In genomic region chr14:21855961-21856360, GRCm38 (mm10) we compare ENCODE assay signal across 23 mouse cellular contexts. TPM values are rescaled to one million over a fixed set of nuclear protein-coding genes. Genes with fewer than 3 reads are reported as not detected.
DNase-seq lines count a peak whose midpoint lies in the region; ATAC-seq lines count a peak whose summit lies in the region.
"Had no signal": no experiment of that assay in that cellular context is flagged by ENCODE, and none has a peak within 500 bp of the region (broad histone marks: within the 10 kb centered on the region; RNA-seq: fewer than 3 reads in every experiment).

No protein-coding gene starts in this region.

- no peak overlapping the region for H3K4me3 ChIP-seq in heart, embryonic 10.5 days
- no peak overlapping the region for H3K4me3 ChIP-seq in heart, embryonic 12.5 days
- H3K4me3 ChIP-seq in kidney, embryonic 14.5 days (ENCODE audit: low read length) = no peak overlapping the region
- H3K4me3 ChIP-seq in midbrain, embryonic 11.5 days (ENCODE audit: low read depth, low read length) = no peak overlapping the region
- no peak overlapping the region for H3K4me3 ChIP-seq in midbrain, embryonic 16.5 days (ENCODE audit: low read depth, low read length)
- no peak overlapping the region for H3K4me3 ChIP-seq in limb, embryonic 10.5 days
- H3K4me3 ChIP-seq: heart, embryonic 15.5 days; hindbrain, embryonic 15.5 days; limb, embryonic 12.5 days; liver, embryonic 15.5 days; midbrain, embryonic 12.5 days had no signal

- H3K27me3 ChIP-seq in heart, embryonic 10.5 days (ENCODE audit: insufficient read depth, poor library complexity, severe bottlenecking) = no peaks in the 10 kb centered on the region
- no peaks in the 10 kb centered on the region for H3K27me3 ChIP-seq in heart, embryonic 12.5 days (replicated peaks)
- H3K27me3 ChIP-seq in kidney, embryonic 14.5 days (ENCODE audit: control insufficient read depth, insufficient read depth, low read length) = no peaks in the 10 kb centered on the region
- H3K27me3 ChIP-seq in midbrain, embryonic 11.5 days (ENCODE audit: control insufficient read depth, insufficient read depth, low read length) = no peaks in the 10 kb centered on the region
- H3K27me3 ChIP-seq in midbrain, embryonic 16.5 days (ENCODE audit: control insufficient read depth, insufficient read depth, low read depth, low read length) = no peaks in the 10 kb centered on the region
- H3K27me3 ChIP-seq in limb, embryonic 10.5 days (ENCODE audit: low read depth, poor library complexity, severe bottlenecking) = peaks cover 45% of the 10 kb centered on the region
- H3K27me3 ChIP-seq: heart, embryonic 15.5 days; hindbrain, embryonic 15.5 days; liver, embryonic 15.5 days; midbrain, embryonic 12.5 days had no signal

- no peak for ATAC-seq in heart, embryonic 12.5 days (ENCODE audit: insufficient number of reproducible peaks, low FRiP score)
- peak; percentile 54 for ATAC-seq in kidney, embryonic 14.5 days (ENCODE audit: low FRiP score, low TSS enrichment)
- no peak for ATAC-seq in midbrain, embryonic 11.5 days (ENCODE audit: low FRiP score)
- no peak for ATAC-seq in midbrain, embryonic 16.5 days
- ATAC-seq: CD4-positive, CD25-positive, alpha-beta regulatory T cell, adult 4 months; forebrain, embryonic 14.5 days had no signal

- WGBS in heart, embryonic 10.5 days = 15% methylated on average over 3 of the region's 3 CpGs
- WGBS in heart, embryonic 12.5 days = 24% methylated on average over 3 of the region's 3 CpGs
- WGBS in kidney, embryonic 14.5 days = 11% methylated on average over 3 of the region's 3 CpGs
- WGBS in midbrain, embryonic 11.5 days = 20% methylated on average over 3 of the region's 3 CpGs
- 26% methylated on average over 3 of the region's 3 CpGs for WGBS in midbrain, embryonic 16.5 days
- WGBS in limb, embryonic 10.5 days = 17% methylated on average over 3 of the region's 3 CpGs

- no peak overlapping the region for H3K4me2 ChIP-seq in heart, embryonic 12.5 days
- no peak overlapping the region for H3K4me2 ChIP-seq in kidney, embryonic 14.5 days (replicated peaks; ENCODE audit: low read depth, low read length)
- H3K4me2 ChIP-seq in midbrain, embryonic 11.5 days = no peak overlapping the region
- no peak overlapping the region for H3K4me2 ChIP-seq in midbrain, embryonic 16.5 days (ENCODE audit: low read length)
- H3K4me2 ChIP-seq: heart, embryonic 15.5 days; hindbrain, embryonic 15.5 days; limb, embryonic 12.5 days; liver, embryonic 15.5 days; lung, embryonic 14.5 days; midbrain, embryonic 12.5 days had no signal

- no peak overlapping the region for H3K9ac ChIP-seq in heart, embryonic 12.5 days
- H3K9ac ChIP-seq in kidney, embryonic 14.5 days (ENCODE audit: low read depth, low read length) = no peak overlapping the region
- H3K9ac ChIP-seq in midbrain, embryonic 11.5 days (ENCODE audit: low read length) = no peak overlapping the region
- H3K9ac ChIP-seq in midbrain, embryonic 16.5 days (ENCODE audit: low read depth, low read length) = no peak overlapping the region
- H3K9ac ChIP-seq: heart, embryonic 15.5 days; hindbrain, embryonic 15.5 days; limb, embryonic 12.5 days; liver, embryonic 15.5 days; lung, embryonic 14.5 days; midbrain, embryonic 12.5 days had no signal

- H3K4me1 ChIP-seq in heart, embryonic 10.5 days = peaks cover 53% of the 10 kb centered on the region
- H3K4me1 ChIP-seq in heart, embryonic 12.5 days (replicated peaks) = peaks cover 37% of the 10 kb centered on the region
- H3K4me1 ChIP-seq in kidney, embryonic 14.5 days (ENCODE audit: control insufficient read depth, insufficient read depth, low read length) = peaks cover 18% of the 10 kb centered on the region
- peaks cover 7% of the 10 kb centered on the region for H3K4me1 ChIP-seq in midbrain, embryonic 11.5 days (ENCODE audit: control insufficient read depth, insufficient read depth, low read length)
- H3K4me1 ChIP-seq in midbrain, embryonic 16.5 days (ENCODE audit: control insufficient read depth, insufficient read depth, low read length) = peaks cover 3% of the 10 kb centered on the region; the same call in 1 of the 2 replicates
- H3K4me1 ChIP-seq in limb, embryonic 10.5 days = peaks cover 67% of the 10 kb centered on the region

- no peaks in the 10 kb centered on the region for H3K36me3 ChIP-seq in heart, embryonic 10.5 days
- H3K36me3 ChIP-seq in heart, embryonic 12.5 days = no peaks in the 10 kb centered on the region
- H3K36me3 ChIP-seq in kidney, embryonic 14.5 days (ENCODE audit: control insufficient read depth, insufficient read depth, low read length) = no peaks in the 10 kb centered on the region
- no peaks in the 10 kb centered on the region for H3K36me3 ChIP-seq in midbrain, embryonic 11.5 days (ENCODE audit: control insufficient read depth, insufficient read depth, low read length)
- H3K36me3 ChIP-seq in midbrain, embryonic 16.5 days (ENCODE audit: control insufficient read depth, insufficient read depth, low read length) = no peaks in the 10 kb centered on the region
- H3K36me3 ChIP-seq in limb, embryonic 10.5 days = no peaks in the 10 kb centered on the region
- H3K36me3 ChIP-seq: heart, embryonic 15.5 days; hindbrain, embryonic 15.5 days; limb, embryonic 12.5 days; liver, embryonic 15.5 days; midbrain, embryonic 12.5 days had no signal

- H3K9me3 ChIP-seq in heart, embryonic 10.5 days = no peaks in the 10 kb centered on the region
- H3K9me3 ChIP-seq in heart, embryonic 12.5 days (replicated peaks) = no peaks in the 10 kb centered on the region
- no peaks in the 10 kb centered on the region for H3K9me3 ChIP-seq in kidney, embryonic 14.5 days (ENCODE audit: control insufficient read depth, low read length)
- H3K9me3 ChIP-seq in midbrain, embryonic 11.5 days (ENCODE audit: control insufficient read depth, low read length) = no peaks in the 10 kb centered on the region
- H3K9me3 ChIP-seq in midbrain, embryonic 16.5 days (replicated peaks; ENCODE audit: control insufficient read depth, low read length, poor library complexity, severe bottlenecking) = no peaks in the 10 kb centered on the region
- H3K9me3 ChIP-seq in limb, embryonic 10.5 days (replicated peaks) = no peaks in the 10 kb centered on the region
- H3K9me3 ChIP-seq: heart, embryonic 15.5 days; hindbrain, embryonic 15.5 days; limb, embryonic 12.5 days; liver, embryonic 15.5 days; midbrain, embryonic 12.5 days had no signal

- H3K27ac ChIP-seq in heart, embryonic 10.5 days = peak overlapping the region; percentile 70
- no peak overlapping the region for H3K27ac ChIP-seq in heart, embryonic 12.5 days (ENCODE audit: poor library complexity, severe bottlenecking)
- H3K27ac ChIP-seq in kidney, embryonic 14.5 days (ENCODE audit: low read depth, low read length) = no peak overlapping the region
- no peak overlapping the region for H3K27ac ChIP-seq in midbrain, embryonic 11.5 days (ENCODE audit: low read depth, low read length)
- H3K27ac ChIP-seq in midbrain, embryonic 16.5 days (ENCODE audit: low read length) = no peak overlapping the region
- peak overlapping the region; percentile 62 for H3K27ac ChIP-seq in limb, embryonic 10.5 days
- H3K27ac ChIP-seq: heart, embryonic 15.5 days; hindbrain, embryonic 15.5 days; limb, embryonic 12.5 days; liver, embryonic 15.5 days; midbrain, embryonic 12.5 days had no signal

- DNase-seq in heart, embryonic 10.5 days (ENCODE audit: low spot score) = no peak
- DNase-seq in kidney, adult 18-20 months = no peak
- peak; percentile 54 for DNase-seq in midbrain, embryonic 11.5 days (ENCODE audit: low spot score, missing footprints)
- DNase-seq in limb, embryonic 10.5 days (ENCODE audit: low spot score) = peak; percentile 29
- no peak for DNase-seq in c-Kit-positive CD71-positive TER-119-positive erythroid progenitor cells, embryonic 14.5 days (ENCODE audit: low spot score)
- DNase-seq: adrenal gland, postnatal 14 days; cerebellum, adult 11-12 months; cerebellum, adult 9-11 months; gastrocnemius, postnatal 25 days; heart, adult 18-20 months; kidney, postnatal 25 days; lung, embryonic 14.5 days; right cerebral cortex, postnatal 4 days had no signal

RNA-seq across cellular contexts. Expression of gene Comtd1, which starts 7.2 kb away (rescaled TPM):
- polyA plus RNA-seq in heart, embryonic 10.5 days (2016; fragmentation: Nextera tagmentation; extraction: Ambion mirVana) = 48.1 and 52.2 TPM in 2 replicates
- 40.8 and 43.5 TPM in 2 replicates for polyA plus RNA-seq in heart, embryonic 12.5 days (2016; fragmentation: Nextera tagmentation; extraction: Ambion mirVana)
- 24.1 and 27.3 TPM in 2 replicates for polyA plus RNA-seq in kidney, embryonic 14.5 days (2014; fragmentation: Nextera tagmentation; extraction: Ambion mirVana)
- polyA plus RNA-seq in midbrain, embryonic 11.5 days (2014; fragmentation: Nextera tagmentation; extraction: Ambion mirVana) = 11.8 and 12.6 TPM in 2 replicates
- 58.1 and 58.7 TPM in 2 replicates for polyA plus RNA-seq in midbrain, embryonic 16.5 days (2015; fragmentation: Nextera tagmentation; extraction: Ambion mirVana)
- polyA plus RNA-seq in limb, embryonic 10.5 days (2016; fragmentation: Nextera tagmentation; extraction: Ambion mirVana) = 20.9 and 29.8 TPM in 2 replicates

RNA-seq across cellular contexts. Expression of gene Vdac2, which starts 30.9 kb away (rescaled TPM):
- 377 and 438 TPM in 2 replicates for polyA plus RNA-seq in heart, embryonic 10.5 days (2016; fragmentation: Nextera tagmentation; extraction: Ambion mirVana)
- polyA plus RNA-seq in heart, embryonic 12.5 days (2016; fragmentation: Nextera tagmentation; extraction: Ambion mirVana) = 444 and 446 TPM in 2 replicates
- 319 and 349 TPM in 2 replicates for polyA plus RNA-seq in kidney, embryonic 14.5 days (2014; fragmentation: Nextera tagmentation; extraction: Ambion mirVana)
- 312 and 315 TPM in 2 replicates for polyA plus RNA-seq in midbrain, embryonic 11.5 days (2014; fragmentation: Nextera tagmentation; extraction: Ambion mirVana)
- polyA plus RNA-seq in midbrain, embryonic 16.5 days (2015; fragmentation: Nextera tagmentation; extraction: Ambion mirVana) = 291 and 294 TPM in 2 replicates
- polyA plus RNA-seq in limb, embryonic 10.5 days (2016; fragmentation: Nextera tagmentation; extraction: Ambion mirVana) = 301 and 316 TPM in 2 replicates

Comparison
In these comparisons a context has a peak if more than half of its experiments do, and no peak if none do; other contexts are left out.
1. H3K27ac ChIP-seq: peak in heart, embryonic 10.5 days (single experiment) and limb, embryonic 10.5 days (single experiment); none in heart, embryonic 12.5 days (single experiment), kidney, embryonic 14.5 days (single experiment), midbrain, embryonic 11.5 days (single experiment) and midbrain, embryonic 16.5 days (single experiment).
2. DNase-seq: peak in midbrain, embryonic 11.5 days (single experiment) and limb, embryonic 10.5 days (single experiment); none in heart, embryonic 10.5 days (single experiment), kidney, adult 18-20 months (single experiment) and c-Kit-positive CD71-positive TER-119-positive erythroid progenitor cells, embryonic 14.5 days (single experiment).